Mouse (Mus musculus): ENCODE measurements at regions not wholly inside any gene's neighbourhood (a gene's known extent, or its start where the extent isn't known, plus 50 kb on each side); places are given as distances from the start of the nearest gene placed in this dataset.

- peak in 1 of 2 experiments; percentile 64 for DNase-seq (ENCODE audit: low spot score in 2 of 2)
Measured at GRCm38 (mm10) chr16:3231566-3231965, 359.3 kb upstream of the Olfr161 start.

- no peak for DNase-seq (ENCODE audit: low spot score in 2 of 2)
Measured at GRCm38 (mm10) chr16:3232610-3233009, 358.2 kb upstream of the Olfr161 start.

GRCm38 (mm10) chr16:3234063-3234462, 356.8 kb upstream of the Olfr161 start:
- no peak for DNase-seq (ENCODE audit: low spot score in 2 of 2)

- peak in 1 of 2 experiments; percentile 64 for DNase-seq (ENCODE audit: low spot score in 2 of 2)
Measured at GRCm38 (mm10) chr16:3240982-3241719, 349.7 kb upstream of the Olfr161 start.

GRCm38 (mm10) chr16:3241939-3242338, 348.9 kb upstream of the Olfr161 start:
- DNase-seq (ENCODE audit: low spot score in 2 of 2), result no peak

- no peak for DNase-seq (ENCODE audit: low spot score in 2 of 2)
Measured at GRCm38 (mm10) chr16:3246422-3246821, 344.4 kb upstream of the Olfr161 start.

GRCm38 (mm10) chr16:3247006-3247754, 343.7 kb upstream of the Olfr161 start:
- no peak for DNase-seq (ENCODE audit: low spot score in 2 of 2)

GRCm38 (mm10) chr16:3247755-3248110, 343.1 kb upstream of the Olfr161 start:
- DNase-seq (ENCODE audit: low spot score in 2 of 2), result no peak

- no peak for DNase-seq (ENCODE audit: low spot score in 2 of 2)
Measured at GRCm38 (mm10) chr16:3253885-3254284, 337.0 kb upstream of the Olfr161 start.

GRCm38 (mm10) chr16:3256051-3256450, 334.8 kb upstream of the Olfr161 start:
- DNase-seq (ENCODE audit: low spot score in 2 of 2), result no peak

GRCm38 (mm10) chr16:3265351-3265750, 325.5 kb upstream of the Olfr161 start:
- DNase-seq (ENCODE audit: low spot score in 2 of 2), result no peak

- DNase-seq (ENCODE audit: low spot score in 2 of 2), result peak in 1 of 2 experiments; percentile 65
Measured at GRCm38 (mm10) chr16:3271819-3272490, 318.9 kb upstream of the Olfr161 start.

- DNase-seq (ENCODE audit: low spot score in 2 of 2), result no peak
Measured at GRCm38 (mm10) chr16:3273427-3273826, 317.4 kb upstream of the Olfr161 start.
